Mouse (Mus musculus): ENCODE data around the gene Rpp30.

Rpp30 gene

GRCm38 (mm10) chr19:36129213-36129612 lies 45.7 kb downstream of the Rpp30 start:
- DNase-seq = no peak

- DNase-seq = no peak
Measured at GRCm38 (mm10) chr19:36129643-36130042, 46.1 kb downstream of the Rpp30 start.

GRCm38 (mm10) chr19:36130181-36130580 lies 46.7 kb downstream of the Rpp30 start:
- no peak for DNase-seq

GRCm38 (mm10) chr19:36131990-36132389 lies 48.5 kb downstream of the Rpp30 start:
- DNase-seq = no peak

- DNase-seq = no peak
Measured at GRCm38 (mm10) chr19:36133064-36133463, 49.5 kb downstream of the Rpp30 start.

GRCm38 (mm10) chr19:36133731-36134130 lies 50.2 kb downstream of the Rpp30 start:
- no peak for DNase-seq

GRCm38 (mm10) chr19:36143571-36143970 lies 60.1 kb downstream of the Rpp30 start:
- DNase-seq = no peak

GRCm38 (mm10) chr19:36148578-36148977 lies 65.1 kb downstream of the Rpp30 start:
- DNase-seq = no peak

GRCm38 (mm10) chr19:36150241-36151007 lies 66.9 kb downstream of the Rpp30 start:
- no peak for DNase-seq

Measured in thymus, postnatal 25 days (tissue).